Mouse (Mus musculus): ENCODE results near the gene Dusp19. TPM values are rescaled to one million over a fixed set of nuclear protein-coding genes. Genes with fewer than 3 reads are reported as not detected.

Gene Dusp19
- polyA plus RNA-seq, 1 experiment from 2014 or later = 20.0 TPM

- H3K9ac ChIP-seq (replicated peaks; ENCODE audit: low read length) = no peak overlapping the region
- H3K27ac ChIP-seq (replicated peaks; ENCODE audit: low read depth, low read length) = no peak overlapping the region
- DNase-seq = no peak
- no peak overlapping the region for H3K4me2 ChIP-seq (ENCODE audit: low read length)
- no peak for ATAC-seq (ENCODE audit: low FRiP score, low TSS enrichment)
- H3K36me3 ChIP-seq (ENCODE audit: control insufficient read depth, insufficient read depth, low read length) = no peaks in the 10 kb centered on the region
- no peak overlapping the region for H3K4me3 ChIP-seq (replicated peaks; ENCODE audit: low read depth, low read length)
- H3K4me1 ChIP-seq (ENCODE audit: control insufficient read depth, insufficient read depth, low read length) = no peaks in the 10 kb centered on the region
- no peaks in the 10 kb centered on the region for H3K9me3 ChIP-seq (ENCODE audit: control insufficient read depth, low read length)
- 78% methylated on average over 4 of the region's 4 CpGs for WGBS
- no peaks in the 10 kb centered on the region for H3K27me3 ChIP-seq (ENCODE audit: control insufficient read depth, insufficient read depth, low read length)
These were observed 22.5 kb upstream of the Dusp19 start for GRCm38 (mm10) chr2:80594215-80594918.

- no peaks in the 10 kb centered on the region for H3K27me3 ChIP-seq (ENCODE audit: control insufficient read depth, insufficient read depth, low read length)
- no peak for ATAC-seq (ENCODE audit: low FRiP score, low TSS enrichment)
- H3K27ac ChIP-seq (replicated peaks; ENCODE audit: low read depth, low read length) = no peak overlapping the region
- DNase-seq = no peak
- H3K9ac ChIP-seq (replicated peaks; ENCODE audit: low read length) = no peak overlapping the region
- H3K9me3 ChIP-seq (ENCODE audit: control insufficient read depth, low read length) = no peaks in the 10 kb centered on the region
- H3K4me1 ChIP-seq (ENCODE audit: control insufficient read depth, insufficient read depth, low read length) = no peaks in the 10 kb centered on the region
- no peaks in the 10 kb centered on the region for H3K36me3 ChIP-seq (ENCODE audit: control insufficient read depth, insufficient read depth, low read length)
- WGBS = 75% methylated on average over 5 of the region's 5 CpGs
- no peak overlapping the region for H3K4me3 ChIP-seq (replicated peaks; ENCODE audit: low read depth, low read length)
- no peak overlapping the region for H3K4me2 ChIP-seq (ENCODE audit: low read length)
These were observed 19.9 kb upstream of the Dusp19 start for GRCm38 (mm10) chr2:80596960-80597359.

GRCm38 (mm10) chr2:80599850-80600249 is 17.0 kb upstream of the Dusp19 start:
- H3K4me1 ChIP-seq (ENCODE audit: control insufficient read depth, insufficient read depth, low read length) = no peaks in the 10 kb centered on the region
- H3K4me2 ChIP-seq (ENCODE audit: low read length) = no peak overlapping the region
- no peak overlapping the region for H3K9ac ChIP-seq (replicated peaks; ENCODE audit: low read length)
- H3K9me3 ChIP-seq (ENCODE audit: control insufficient read depth, low read length) = no peaks in the 10 kb centered on the region
- 88% methylated on average over 3 of the region's 3 CpGs for WGBS
- ATAC-seq (ENCODE audit: low FRiP score, low TSS enrichment) (no peak), DNase-seq (no peak)
- H3K27me3 ChIP-seq (ENCODE audit: control insufficient read depth, insufficient read depth, low read length) = no peaks in the 10 kb centered on the region
- H3K4me3 ChIP-seq (replicated peaks; ENCODE audit: low read depth, low read length) = no peak overlapping the region
- H3K36me3 ChIP-seq (ENCODE audit: control insufficient read depth, insufficient read depth, low read length) = no peaks in the 10 kb centered on the region
- no peak overlapping the region for H3K27ac ChIP-seq (replicated peaks; ENCODE audit: low read depth, low read length)

DNA sequence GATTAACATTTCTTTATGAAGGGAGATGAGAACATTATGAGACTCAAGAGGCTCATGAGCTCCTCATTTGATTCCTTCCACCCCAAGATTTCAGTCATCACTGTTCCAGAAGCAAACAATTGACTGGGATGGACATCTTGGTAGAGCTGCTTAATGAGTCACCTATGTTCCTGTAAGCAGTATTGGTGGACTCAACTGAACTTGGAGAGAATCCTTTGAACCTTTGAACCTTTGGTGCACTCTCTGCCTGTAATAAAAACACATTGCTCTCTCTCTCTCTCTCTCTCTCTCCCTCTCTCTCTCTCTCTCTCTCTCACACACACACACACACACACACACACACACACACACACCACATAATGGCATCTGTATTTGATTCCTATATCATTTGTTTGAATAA is 16.2 kb upstream of the Dusp19 start:
- DNase-seq (no peak), ATAC-seq (ENCODE audit: low FRiP score, low TSS enrichment) (no peak)
- no peaks in the 10 kb centered on the region for H3K9me3 ChIP-seq (ENCODE audit: control insufficient read depth, low read length)
- H3K4me3 ChIP-seq (replicated peaks; ENCODE audit: low read depth, low read length) = no peak overlapping the region
- H3K27me3 ChIP-seq (ENCODE audit: control insufficient read depth, insufficient read depth, low read length) = no peaks in the 10 kb centered on the region
- no peaks in the 10 kb centered on the region for H3K36me3 ChIP-seq (ENCODE audit: control insufficient read depth, insufficient read depth, low read length)
- H3K27ac ChIP-seq (replicated peaks; ENCODE audit: low read depth, low read length) = no peak overlapping the region
- H3K4me2 ChIP-seq (ENCODE audit: low read length) = no peak overlapping the region
- H3K9ac ChIP-seq (replicated peaks; ENCODE audit: low read length) = no peak overlapping the region
- no peaks in the 10 kb centered on the region for H3K4me1 ChIP-seq (ENCODE audit: control insufficient read depth, insufficient read depth, low read length)

- Histone ChIP-seq H3K4me3 (replicated peaks; ENCODE audit: low read depth, low read length) (no peak overlapping the region), H3K36me3 (ENCODE audit: control insufficient read depth, insufficient read depth, low read length) (no peaks in the 10 kb centered on the region), H3K4me2 (ENCODE audit: low read length) (no peak overlapping the region), H3K27ac (replicated peaks; ENCODE audit: low read depth, low read length) (no peak overlapping the region), H3K9me3 (ENCODE audit: control insufficient read depth, low read length) (no peaks in the 10 kb centered on the region), H3K9ac (replicated peaks; ENCODE audit: low read length) (no peak overlapping the region), H3K4me1 (ENCODE audit: control insufficient read depth, insufficient read depth, low read length) (no peaks in the 10 kb centered on the region), H3K27me3 (ENCODE audit: control insufficient read depth, insufficient read depth, low read length) (no peaks in the 10 kb centered on the region)
- ATAC-seq (ENCODE audit: low FRiP score, low TSS enrichment) (no peak), DNase-seq (no peak)
- WGBS = 94% methylated on average over 13 of the region's 13 CpGs
These were observed 14.1 kb upstream of the Dusp19 start for GRCm38 (mm10) chr2:80602756-80603155.

- Histone ChIP-seq H3K9ac (replicated peaks; ENCODE audit: low read length) (no peak overlapping the region), H3K9me3 (ENCODE audit: control insufficient read depth, low read length) (no peaks in the 10 kb centered on the region), H3K36me3 (ENCODE audit: control insufficient read depth, insufficient read depth, low read length) (no peaks in the 10 kb centered on the region), H3K4me1 (ENCODE audit: control insufficient read depth, insufficient read depth, low read length) (no peaks in the 10 kb centered on the region), H3K4me3 (replicated peaks; ENCODE audit: low read depth, low read length) (no peak overlapping the region), H3K4me2 (ENCODE audit: low read length) (no peak overlapping the region), H3K27me3 (ENCODE audit: control insufficient read depth, insufficient read depth, low read length) (no peaks in the 10 kb centered on the region), H3K27ac (replicated peaks; ENCODE audit: low read depth, low read length) (no peak overlapping the region)
- ATAC-seq (ENCODE audit: low FRiP score, low TSS enrichment) (no peak), DNase-seq (no peak)
- WGBS = 85% methylated on average over 19 of the region's 19 CpGs
These were observed 12.9 kb upstream of the Dusp19 start for GRCm38 (mm10) chr2:80603771-80604426.

DNA sequence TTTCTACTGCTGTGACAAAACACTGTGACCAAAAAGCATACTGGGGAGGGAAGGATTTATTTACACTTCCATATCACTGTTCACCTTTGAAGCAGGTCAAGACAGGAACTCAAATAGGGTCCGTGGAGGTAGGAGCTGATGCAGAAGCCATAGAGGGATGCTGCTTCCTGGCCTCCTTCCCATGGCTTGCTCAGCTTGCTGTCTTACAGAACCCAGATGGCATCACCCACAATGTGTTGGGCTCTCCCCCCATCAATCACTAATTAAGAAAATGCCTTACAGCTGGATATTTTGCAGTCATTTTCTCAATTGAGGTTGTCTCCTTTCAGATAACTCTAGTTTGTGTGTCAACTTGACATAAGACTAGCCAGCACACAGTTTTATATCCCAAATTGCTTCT is 4.6 kb upstream of the Dusp19 start:
- ATAC-seq (ENCODE audit: low FRiP score, low TSS enrichment) (no peak), DNase-seq (no peak)
- H3K27ac ChIP-seq (replicated peaks; ENCODE audit: low read depth, low read length) = no peak overlapping the region
- H3K4me1 ChIP-seq (ENCODE audit: control insufficient read depth, insufficient read depth, low read length) = peaks cover 4% of the 10 kb centered on the region; the same call in 1 of the 2 replicates
- no peak overlapping the region for H3K4me2 ChIP-seq (ENCODE audit: low read length)
- H3K9ac ChIP-seq (replicated peaks; ENCODE audit: low read length) = no peak overlapping the region
- no peaks in the 10 kb centered on the region for H3K9me3 ChIP-seq (ENCODE audit: control insufficient read depth, low read length)
- WGBS = 83% methylated on average over 1 of the region's 1 CpGs
- H3K36me3 ChIP-seq (ENCODE audit: control insufficient read depth, insufficient read depth, low read length) = no peaks in the 10 kb centered on the region
- H3K27me3 ChIP-seq (ENCODE audit: control insufficient read depth, insufficient read depth, low read length) = no peaks in the 10 kb centered on the region
- no peak overlapping the region for H3K4me3 ChIP-seq (replicated peaks; ENCODE audit: low read depth, low read length)

GRCm38 (mm10) chr2:80612796-80613195 is 4.0 kb upstream of the Dusp19 start:
- Histone ChIP-seq H3K36me3 (ENCODE audit: control insufficient read depth, insufficient read depth, low read length) (no peaks in the 10 kb centered on the region), H3K27ac (replicated peaks; ENCODE audit: low read depth, low read length) (no peak overlapping the region), H3K4me2 (ENCODE audit: low read length) (no peak overlapping the region), H3K9ac (replicated peaks; ENCODE audit: low read length) (no peak overlapping the region), H3K4me1 (ENCODE audit: control insufficient read depth, insufficient read depth, low read length) (peaks cover 6% of the 10 kb centered on the region), H3K27me3 (ENCODE audit: control insufficient read depth, insufficient read depth, low read length) (no peaks in the 10 kb centered on the region), H3K4me3 (replicated peaks; ENCODE audit: low read depth, low read length) (no peak overlapping the region), H3K9me3 (ENCODE audit: control insufficient read depth, low read length) (no peaks in the 10 kb centered on the region)
- DNase-seq (peak; percentile 9), ATAC-seq (ENCODE audit: low FRiP score, low TSS enrichment) (no peak)
- WGBS = 71% methylated on average over 2 of the region's 2 CpGs

- Histone ChIP-seq H3K4me2 (ENCODE audit: low read length) (no peak overlapping the region), H3K36me3 (ENCODE audit: control insufficient read depth, insufficient read depth, low read length) (peaks cover 3% of the 10 kb centered on the region; the same call in 1 of the 2 replicates), H3K27ac (replicated peaks; ENCODE audit: low read depth, low read length) (no peak overlapping the region), H3K9ac (replicated peaks; ENCODE audit: low read length) (no peak overlapping the region), H3K27me3 (ENCODE audit: control insufficient read depth, insufficient read depth, low read length) (no peaks in the 10 kb centered on the region), H3K9me3 (ENCODE audit: control insufficient read depth, low read length) (no peaks in the 10 kb centered on the region), H3K4me3 (replicated peaks; ENCODE audit: low read depth, low read length) (no peak overlapping the region), H3K4me1 (ENCODE audit: control insufficient read depth, insufficient read depth, low read length) (peaks cover 11% of the 10 kb centered on the region)
- no peak for ATAC-seq (ENCODE audit: low FRiP score, low TSS enrichment)
- no peak for DNase-seq
- WGBS = 90% methylated on average over 3 of the region's 3 CpGs
These were observed 2.1 kb downstream of the Dusp19 start for GRCm38 (mm10) chr2:80618991-80619390.

Measured in midbrain, embryonic 14.5 days (tissue).